Mouse (Mus musculus): ENCODE data around the gene Bmp6.

- TF ChIP-seq CTCF (conservative IDR thresholded peaks at IDR 0.05; ENCODE audit: insufficient read depth, insufficient read length, low read depth, low read length) (no peak), POLR2A (IDR thresholded peaks at IDR 0.05; ENCODE audit: low read depth, low read length) (no peak)
These were observed 1.4 kb downstream of the Bmp6 start for GRCm38 (mm10) chr13:38346096-38346915.
